23 mouse cellular contexts compared by ENCODE assay signal in genomic region chr4:95213026-95213425, GRCm38 (mm10).
A peak's percentile ranks its signal among the peaks of the same experiment; 100 is the strongest.
DNase-seq lines count a peak whose midpoint lies in the region; ATAC-seq and TF ChIP-seq lines count a peak whose summit lies in the region.
"Had no signal": no experiment of that assay in that cellular context is flagged by ENCODE, and none has a peak within 500 bp of the region (broad histone marks: within the 10 kb centered on the region; RNA-seq: fewer than 3 reads in every experiment).

No protein-coding gene starts in this region.

- no peak for TF ChIP-seq POLR2A in lung, adult 2 months (IDR thresholded peaks at IDR 0.05; ENCODE audit: borderline replicate concordance, extremely low read depth, low read depth, low read length)

- intact Hi-C loops in gastrocnemius, adult 2 months (cut with DNase I) = no loop called here
- intact Hi-C loops in gastrocnemius, postnatal 36 days (cut with DNase I) = no loop called here

- H3K36me3 ChIP-seq in lung, postnatal 0 days (ENCODE audit: insufficient read depth, low read length) = no peaks in the 10 kb centered on the region
- no peaks in the 10 kb centered on the region for H3K36me3 ChIP-seq in intestine, postnatal 0 days (ENCODE audit: control insufficient read depth, insufficient read depth)
- no peaks in the 10 kb centered on the region for H3K36me3 ChIP-seq in stomach, postnatal 0 days (ENCODE audit: control insufficient read depth, insufficient read depth, low read length)
- H3K36me3 ChIP-seq: heart, embryonic 13.5 days; liver, embryonic 13.5 days; midbrain, embryonic 15.5 days had no signal

- H3K9ac ChIP-seq in lung, postnatal 0 days (replicated peaks; ENCODE audit: low read depth) = no peak overlapping the region
- no peak overlapping the region for H3K9ac ChIP-seq in intestine, postnatal 0 days (ENCODE audit: low read depth, low read length)
- H3K9ac ChIP-seq in stomach, postnatal 0 days (ENCODE audit: low read length) = no peak overlapping the region
- H3K9ac ChIP-seq: forebrain, embryonic 13.5 days; heart, embryonic 13.5 days; hindbrain, embryonic 14.5 days; liver, embryonic 13.5 days; midbrain, embryonic 15.5 days had no signal

- TF ChIP-seq EP300 in lung, postnatal 0 days (IDR thresholded peaks at IDR 0.05) = no peak
- TF ChIP-seq EP300 in stomach, postnatal 0 days (optimal IDR thresholded peaks at IDR 0.05) = no peak

- peak; percentile 35 for DNase-seq in gastrocnemius, adult 2 months
- DNase-seq in gastrocnemius, postnatal 36 days = no peak
- DNase-seq in lung, postnatal 0 days (ENCODE audit: low spot score) = no peak
- no peak for DNase-seq in lung, adult 2 months
- peak; percentile 13 for DNase-seq in stomach, postnatal 0 days (ENCODE audit: low spot score)
- DNase-seq in cerebellum, postnatal 25 days = no peak
- DNase-seq in c-Kit-positive CD71-positive TER-119-positive erythroid progenitor cells, embryonic 14.5 days (ENCODE audit: low spot score) = no peak
- DNase-seq: cerebellum, adult 9-10 months; gastrocnemius, postnatal 14 days; heart, postnatal 36 days; kidney, adult 11 months; layer of hippocampus, adult 9-11 months; left cerebral cortex, postnatal 4 days; liver, embryonic 13.5 days; right cerebral cortex, postnatal 25 days; thymus, postnatal 14 days had no signal

- ATAC-seq in lung, postnatal 0 days = peak; percentile 21; the same call in 1 of the 2 replicates
- ATAC-seq in intestine, postnatal 0 days = peak; percentile 94
- peak; percentile 65; the same call in 1 of the 2 replicates for ATAC-seq in stomach, postnatal 0 days (ENCODE audit: low FRiP score, low TSS enrichment)
- ATAC-seq: CD4-positive, CD25-positive, alpha-beta regulatory T cell, adult 4 months; midbrain, embryonic 15.5 days had no signal

- H3K4me1 ChIP-seq in lung, postnatal 0 days (ENCODE audit: insufficient read depth, low read depth, low read length) = peaks cover 4% of the 10 kb centered on the region; the same call in 1 of the 2 replicates
- peaks cover 3% of the 10 kb centered on the region for H3K4me1 ChIP-seq in lung, adult 2 months (ENCODE audit: control insufficient read depth, insufficient read depth, low read length)
- 0 out of 2 replicates have a peak, but pooled peaks cover 6% of the 10 kb centered on the region for H3K4me1 ChIP-seq in intestine, postnatal 0 days (replicated peaks; ENCODE audit: control insufficient read depth, insufficient read depth, low read length)
- no peaks in the 10 kb centered on the region for H3K4me1 ChIP-seq in stomach, postnatal 0 days (replicated peaks; ENCODE audit: control insufficient read depth, insufficient read depth)
- H3K4me1 ChIP-seq: forebrain, embryonic 13.5 days; liver, embryonic 13.5 days; midbrain, embryonic 15.5 days had no signal

- H3K27me3 ChIP-seq in lung, postnatal 0 days (replicated peaks; ENCODE audit: insufficient read depth, low read length) = no peaks in the 10 kb centered on the region
- no peaks in the 10 kb centered on the region for H3K27me3 ChIP-seq in intestine, postnatal 0 days (replicated peaks; ENCODE audit: control insufficient read depth, insufficient read depth, low read length)
- no peaks in the 10 kb centered on the region for H3K27me3 ChIP-seq in stomach, postnatal 0 days (ENCODE audit: control insufficient read depth, insufficient read depth, low read length)
- H3K27me3 ChIP-seq: forebrain, embryonic 13.5 days; heart, embryonic 13.5 days; liver, embryonic 13.5 days; midbrain, embryonic 15.5 days had no signal

- no peak overlapping the region for H3K4me2 ChIP-seq in lung, postnatal 0 days (replicated peaks; ENCODE audit: low read depth, low read length)
- H3K4me2 ChIP-seq in intestine, postnatal 0 days (replicated peaks; ENCODE audit: low read depth) = no peak overlapping the region
- H3K4me2 ChIP-seq in stomach, postnatal 0 days (replicated peaks; ENCODE audit: low read depth) = no peak overlapping the region
- H3K4me2 ChIP-seq: forebrain, embryonic 13.5 days; heart, embryonic 13.5 days; hindbrain, embryonic 14.5 days; liver, embryonic 13.5 days; midbrain, embryonic 15.5 days had no signal

- H3K9me3 ChIP-seq in lung, postnatal 0 days (ENCODE audit: low read length) = no peaks in the 10 kb centered on the region
- no peaks in the 10 kb centered on the region for H3K9me3 ChIP-seq in intestine, postnatal 0 days (ENCODE audit: control insufficient read depth)
- no peaks in the 10 kb centered on the region for H3K9me3 ChIP-seq in stomach, postnatal 0 days (ENCODE audit: control insufficient read depth, low read length)
- H3K9me3 ChIP-seq: forebrain, embryonic 13.5 days; heart, embryonic 13.5 days; liver, embryonic 13.5 days; midbrain, embryonic 15.5 days had no signal

- H3K4me3 ChIP-seq in gastrocnemius, adult 2 months = no peak overlapping the region
- no peak overlapping the region for H3K4me3 ChIP-seq in lung, postnatal 0 days (ENCODE audit: low read depth, low read length)
- no peak overlapping the region for H3K4me3 ChIP-seq in lung, adult 2 months (replicated peaks; ENCODE audit: extremely low read depth, low read depth, low read length)
- no peak overlapping the region for H3K4me3 ChIP-seq in intestine, postnatal 0 days (ENCODE audit: low read depth, low read length)
- H3K4me3 ChIP-seq in stomach, postnatal 0 days (ENCODE audit: low read depth, low read length) = no peak overlapping the region
- H3K4me3 ChIP-seq: forebrain, embryonic 13.5 days; heart, embryonic 13.5 days; left cerebral cortex, adult 2 months; liver, embryonic 13.5 days; midbrain, embryonic 15.5 days had no signal

- no peak for TF ChIP-seq CTCF in gastrocnemius, adult 2 months (IDR thresholded peaks at IDR 0.05)
- no peak for TF ChIP-seq CTCF in lung, postnatal 0 days (IDR thresholded peaks at IDR 0.05)
- TF ChIP-seq CTCF in lung, adult 2 months (IDR thresholded peaks at IDR 0.05; ENCODE audit: insufficient read depth, low read length) = no peak
- TF ChIP-seq CTCF in intestine, postnatal 0 days (IDR thresholded peaks at IDR 0.05; ENCODE audit: low read depth) = no peak
- no peak for TF ChIP-seq CTCF in stomach, postnatal 0 days (IDR thresholded peaks at IDR 0.05; ENCODE audit: low read depth)

- WGBS in lung, postnatal 0 days = 67% methylated on average over 3 of the region's 3 CpGs
- WGBS in lung, adult 2 months = 68% methylated on average over 3 of the region's 3 CpGs
- WGBS in intestine, postnatal 0 days = 51% methylated on average over 3 of the region's 3 CpGs
- 81% methylated on average over 3 of the region's 3 CpGs for WGBS in stomach, postnatal 0 days

- peak overlapping the region; percentile 48; the same call in 1 of the 2 replicates for H3K27ac ChIP-seq in gastrocnemius, adult 2 months
- no peak overlapping the region for H3K27ac ChIP-seq in lung, postnatal 0 days (ENCODE audit: low read length)
- H3K27ac ChIP-seq in intestine, postnatal 0 days (ENCODE audit: low read depth, low read length) = peak overlapping the region; percentile 73
- no peak overlapping the region for H3K27ac ChIP-seq in stomach, postnatal 0 days (replicated peaks)
- H3K27ac ChIP-seq: forebrain, embryonic 13.5 days; heart, embryonic 13.5 days; hindbrain, embryonic 14.5 days; left cerebral cortex, adult 2 months; liver, embryonic 13.5 days; midbrain, embryonic 15.5 days had no signal

Comparison
In these comparisons a context has a peak if more than half of its experiments do, and no peak if none do; other contexts are left out.
1. DNase-seq: peak in gastrocnemius, adult 2 months (single experiment) and stomach, postnatal 0 days (single experiment); none in gastrocnemius, postnatal 36 days (0 of 2), lung, postnatal 0 days (single experiment), lung, adult 2 months (single experiment), cerebellum, postnatal 25 days (0 of 2) and c-Kit-positive CD71-positive TER-119-positive erythroid progenitor cells, embryonic 14.5 days (single experiment).
2. H3K27ac ChIP-seq: peak in gastrocnemius, adult 2 months (single experiment) and intestine, postnatal 0 days (single experiment); none in lung, postnatal 0 days (single experiment) and stomach, postnatal 0 days (single experiment).
3. ATAC-seq: peak in every context shown above with its lines; median percentile 94 in intestine, postnatal 0 days; 65 in stomach, postnatal 0 days; 21 in lung, postnatal 0 days.